Mouse (Mus musculus) heart, embryonic 12.5 days (tissue): ENCODE results near the gene Cnfn. TPM values are rescaled to one million over a fixed set of nuclear protein-coding genes. Genes with fewer than 3 reads are reported as not detected.
A peak's percentile ranks its signal among the peaks of the same experiment; 100 is the strongest.
"Not testable (repeated sequence)": the region's sequence is repeated elsewhere in the genome, so short reads cannot be mapped to it uniquely, and the experiment has no call there.

Source experiments
- ATAC-seq: fragments of 200-750 bp; cut with Nextera tagmentation; 2 replicates; pipeline ENCODE4 v1.8.0; 2017; ENCODE audit warnings: moderate TSS enrichment, moderate library complexity; ENCODE audit not compliant: insufficient number of reproducible peaks, low FRiP score
- H3K27ac ChIP-seq: fragments of 300-500 bp; sonication (generic); 2 replicates; pipeline ENCODE4 v1.5.1; 2016; ENCODE audit warnings: mild to moderate bottlenecking, moderate library complexity; ENCODE audit not compliant: poor library complexity, severe bottlenecking
- H3K27me3 ChIP-seq: fragments of 300-500 bp; sonication (generic); replicated peaks from 2 replicates; pipeline ENCODE4 v1.6.1; 2016; ENCODE audit warnings: mild to moderate bottlenecking, moderate library complexity
- H3K36me3 ChIP-seq: fragments of 300-500 bp; sonication (generic); 2 replicates; pipeline ENCODE4 v1.6.1; 2016; ENCODE audit warnings: mild to moderate bottlenecking, moderate library complexity
- H3K4me1 ChIP-seq: fragments of 300-500 bp; sonication (generic); replicated peaks from 2 replicates; pipeline ENCODE4 v1.6.1; 2016; ENCODE audit warnings: mild to moderate bottlenecking
- H3K4me2 ChIP-seq: fragments of 300-500 bp; sonication (generic); 2 replicates; pipeline ENCODE4 v1.6.1; 2016; ENCODE audit warnings: mild to moderate bottlenecking, moderate library complexity
- H3K4me3 ChIP-seq: fragments of 300-500 bp; sonication (generic); 2 replicates; pipeline ENCODE4 v1.5.1; 2016; ENCODE audit warnings: mild to moderate bottlenecking
- H3K9ac ChIP-seq: fragments of 300-500 bp; sonication (generic); 2 replicates; pipeline ENCODE4 v1.6.1; 2016; ENCODE audit warnings: mild to moderate bottlenecking, moderate library complexity
- H3K9me3 ChIP-seq: fragments of 300-500 bp; sonication (generic); replicated peaks from 2 replicates; pipeline ENCODE4 v1.6.1; 2016; ENCODE audit warnings: mild to moderate bottlenecking, moderate library complexity
- WGBS: fragments of 180-500 bp; shearing (Covaris S2); methylation state at CpG from one replicate; pipeline ENCODE4 v1.1.7; 2016; 5-methylcytosine and 5-hydroxymethylcytosine counted together
- polyA plus RNA-seq: library from polyadenylated mRNA; unstranded; fragments of >200 nt; fragmentation: Nextera tagmentation; extraction: Ambion mirVana; gene quantifications from 2 replicates; pipeline ENCODE4 v1.2.1, GENCODE M21; 2016

Gene Cnfn
- polyA plus RNA-seq, 1 experiment from 2014 or later = not detected

DNA sequence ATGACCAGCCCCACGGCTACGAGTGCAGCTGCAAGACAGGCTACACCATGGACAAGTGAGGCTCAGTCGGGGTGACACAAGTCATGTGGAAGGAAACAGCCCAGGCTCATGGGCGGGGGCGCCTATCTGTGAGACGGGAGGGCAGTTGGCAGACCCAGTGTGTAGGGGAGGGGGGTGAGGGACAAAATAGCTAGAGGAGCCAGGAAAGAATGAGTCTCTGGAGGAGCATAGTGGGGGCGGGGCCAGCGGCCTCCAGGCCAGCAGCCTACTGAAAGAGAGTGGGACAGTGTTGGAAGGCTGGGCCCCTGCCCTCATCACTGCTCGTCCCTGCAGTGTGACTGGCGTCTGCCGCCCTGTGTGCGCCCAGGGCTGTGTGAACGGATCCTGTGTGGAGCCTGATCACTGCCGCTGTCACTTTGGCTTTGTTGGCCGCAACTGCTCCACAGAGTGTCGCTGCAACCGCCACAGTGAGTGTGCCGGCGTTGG, 10.8 kb downstream of the Cnfn start:
- H3K27ac ChIP-seq = no peak overlapping the region
- no peaks in the 10 kb centered on the region for H3K9me3 ChIP-seq
- H3K9ac ChIP-seq = peak overlapping the region; percentile 15; the same call in 1 of the 2 replicates
- WGBS = 71% methylated on average over 19 of the region's 19 CpGs
- H3K27me3 ChIP-seq = no peaks in the 10 kb centered on the region
- H3K4me1 ChIP-seq = peaks cover 13% of the 10 kb centered on the region
- H3K36me3 ChIP-seq = peaks cover 81% of the 10 kb centered on the region
- no peak overlapping the region for H3K4me3 ChIP-seq
- no peak overlapping the region for H3K4me2 ChIP-seq
- ATAC-seq = peak; percentile 62

DNA sequence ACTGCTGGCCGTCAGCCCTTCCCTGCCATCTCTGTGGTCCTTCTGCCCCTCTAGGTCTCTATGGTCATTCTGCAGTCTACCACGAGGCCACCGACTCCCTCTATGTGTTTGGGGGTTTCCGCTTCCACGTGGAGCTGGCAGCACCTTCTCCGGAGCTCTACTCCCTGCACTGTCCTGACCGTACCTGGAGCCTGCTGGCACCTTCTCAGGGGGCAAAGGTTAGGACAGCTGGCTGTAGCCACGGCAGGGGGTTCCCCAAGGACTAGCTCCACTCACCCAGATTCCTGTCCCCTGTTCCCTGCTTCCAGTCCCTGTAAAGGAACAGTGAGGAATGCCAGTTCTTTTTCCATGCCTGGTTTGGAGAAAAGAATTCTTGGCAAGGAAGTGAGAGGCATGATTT, 20.7 kb downstream of the Cnfn start:
- Histone ChIP-seq H3K4me1 (peaks cover 6% of the 10 kb centered on the region; the same call in 1 of the 2 replicates), H3K9ac (no peak overlapping the region), H3K36me3 (peaks cover 79% of the 10 kb centered on the region), H3K27me3 (no peaks in the 10 kb centered on the region), H3K27ac (no peak overlapping the region), H3K4me3 (no peak overlapping the region), H3K9me3 (peaks cover 12% of the 10 kb centered on the region), H3K4me2 (no peak overlapping the region)
- ATAC-seq = no peak
- WGBS = 81% methylated on average over 8 of the region's 8 CpGs

GRCm38 (mm10) chr7:25341000-25341784, 28.3 kb downstream of the Cnfn start:
- H3K9me3 ChIP-seq = no peaks in the 10 kb centered on the region
- H3K4me3 ChIP-seq = no peak overlapping the region
- H3K4me2 ChIP-seq = no peak overlapping the region
- no peaks in the 10 kb centered on the region for H3K27me3 ChIP-seq
- H3K27ac ChIP-seq = no peak overlapping the region
- H3K9ac ChIP-seq = no peak overlapping the region
- H3K36me3 ChIP-seq = peaks cover 71% of the 10 kb centered on the region
- WGBS = 86% methylated on average over 20 of the region's 20 CpGs
- ATAC-seq = no peak
- peaks cover 6% of the 10 kb centered on the region; the same call in 1 of the 2 replicates for H3K4me1 ChIP-seq

GRCm38 (mm10) chr7:25339329-25339728, 30.2 kb downstream of the Cnfn start:
- Histone ChIP-seq H3K4me1 (no peaks in the 10 kb centered on the region), H3K4me2 (no peak overlapping the region), H3K27me3 (no peaks in the 10 kb centered on the region), H3K27ac (no peak overlapping the region), H3K36me3 (peaks cover 79% of the 10 kb centered on the region), H3K4me3 (no peak overlapping the region), H3K9ac (no peak overlapping the region), H3K9me3 (no peaks in the 10 kb centered on the region)
- 85% methylated on average over 9 of the region's 9 CpGs for WGBS
- ATAC-seq = no peak

DNA sequence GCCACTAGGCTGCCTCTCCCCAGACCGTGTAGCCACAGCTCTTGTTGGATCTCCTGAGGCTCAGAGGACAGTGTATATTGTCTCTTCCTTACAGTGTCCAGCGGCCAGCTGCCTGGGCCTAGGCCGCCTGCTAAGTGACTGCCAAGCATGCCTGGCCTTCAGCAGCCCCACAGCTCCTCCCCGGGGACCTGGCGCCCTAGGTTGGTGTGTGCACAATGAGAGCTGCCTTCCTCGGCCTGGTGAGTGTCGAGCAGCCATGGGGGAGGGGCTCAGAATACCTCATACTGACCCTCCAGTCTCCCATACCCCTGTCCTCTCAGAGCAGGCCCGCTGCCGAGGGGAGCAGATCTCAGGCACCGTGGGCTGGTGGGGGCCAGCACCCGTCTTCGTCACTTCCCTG, 35.1 kb downstream of the Cnfn start:
- Histone ChIP-seq H3K36me3 (peaks cover 60% of the 10 kb centered on the region), H3K4me3 (no peak overlapping the region), H3K4me1 (no peaks in the 10 kb centered on the region), H3K27ac (no peak overlapping the region), H3K9me3 (no peaks in the 10 kb centered on the region), H3K4me2 (no peak overlapping the region), H3K9ac (no peak overlapping the region), H3K27me3 (no peaks in the 10 kb centered on the region)
- WGBS = 76% methylated on average over 12 of the region's 12 CpGs
- no peak for ATAC-seq

DNA sequence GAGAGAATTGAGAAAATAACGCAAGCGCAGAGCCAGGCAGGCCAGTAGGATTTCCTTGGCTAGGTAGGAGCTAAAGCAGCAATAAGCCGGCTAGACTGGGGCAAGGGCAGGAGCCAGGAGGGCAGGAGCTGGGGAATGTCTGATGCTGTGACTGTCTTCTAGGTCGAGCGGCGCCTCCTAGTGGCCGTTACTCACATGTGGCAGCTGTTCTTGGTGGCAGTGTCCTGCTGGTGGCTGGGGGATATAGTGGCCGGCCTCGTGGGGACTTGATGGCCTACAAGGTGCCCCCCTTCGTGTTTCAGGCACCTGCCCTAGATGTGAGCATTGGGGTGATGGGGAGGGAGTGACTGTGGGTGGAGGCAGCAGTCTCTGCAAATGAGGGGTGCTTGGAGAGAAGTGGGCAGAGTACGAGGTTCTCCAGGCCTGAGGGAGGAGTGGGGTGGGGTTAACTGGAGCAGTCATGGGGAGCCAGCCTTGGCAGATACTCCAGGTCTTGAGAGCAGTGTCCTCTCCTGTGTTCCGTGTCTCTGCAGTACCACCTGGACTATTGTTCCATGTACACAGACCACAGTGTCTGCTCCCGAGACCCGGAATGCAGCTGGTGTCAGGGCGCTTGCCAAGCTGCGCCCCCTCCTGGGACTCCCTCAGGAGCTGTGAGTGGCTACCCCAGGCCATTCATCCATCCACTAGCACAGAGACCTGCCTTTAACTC, 35.8 kb downstream of the Cnfn start:
- Histone ChIP-seq H3K27ac (no peak overlapping the region), H3K36me3 (peaks cover 57% of the 10 kb centered on the region), H3K4me2 (no peak overlapping the region), H3K9me3 (no peaks in the 10 kb centered on the region), H3K4me3 (no peak overlapping the region), H3K4me1 (no peaks in the 10 kb centered on the region), H3K27me3 (no peaks in the 10 kb centered on the region), H3K9ac (0 out of 2 replicates have a peak overlapping the region, but pooled peaks have one; percentile 25)
- WGBS = 41% methylated on average over 16 of the region's 16 CpGs
- ATAC-seq = peak; percentile 38

DNA sequence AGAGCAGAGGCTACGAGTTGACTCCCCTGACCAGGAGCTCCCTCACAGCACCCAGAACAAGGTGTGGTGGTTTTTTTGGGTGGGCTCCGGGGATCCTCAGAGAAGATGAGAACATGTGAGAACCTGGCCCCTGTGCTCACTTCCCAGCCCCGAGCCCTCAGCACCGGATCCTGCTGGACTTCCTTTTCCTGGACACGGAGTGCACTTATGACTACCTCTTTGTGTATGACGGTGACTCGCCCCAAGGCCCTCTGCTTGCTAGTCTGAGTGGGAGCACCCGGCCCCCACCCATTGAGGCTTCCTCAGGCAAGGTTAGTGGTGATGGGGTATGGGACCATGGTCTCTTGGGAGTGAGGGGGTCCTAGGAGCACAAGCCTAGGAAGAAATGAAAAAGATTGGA, 43.3 kb downstream of the Cnfn start:
- WGBS = 73% methylated on average over 8 of the region's 8 CpGs
- no peak for ATAC-seq
- H3K27me3 ChIP-seq = no peaks in the 10 kb centered on the region
- H3K9me3 ChIP-seq = no peaks in the 10 kb centered on the region
- H3K4me1 ChIP-seq = peaks cover 14% of the 10 kb centered on the region
- H3K4me3 ChIP-seq = no peak overlapping the region
- H3K27ac ChIP-seq = no peak overlapping the region
- no peak overlapping the region for H3K4me2 ChIP-seq
- H3K9ac ChIP-seq = no peak overlapping the region
- H3K36me3 ChIP-seq = peaks cover 30% of the 10 kb centered on the region

- H3K4me2 ChIP-seq, H3K9me3 ChIP-seq, H3K27me3 ChIP-seq, H3K4me3 ChIP-seq, H3K27ac ChIP-seq, ATAC-seq, H3K9ac ChIP-seq: not testable (repeated sequence)
- Histone ChIP-seq H3K36me3 (peaks cover 22% of the 10 kb centered on the region), H3K4me1 (peaks cover 16% of the 10 kb centered on the region)
- 85% methylated on average over 6 of the region's 6 CpGs for WGBS
These were observed 44.1 kb downstream of the Cnfn start for GRCm38 (mm10) chr7:25325431-25325830.

DNA sequence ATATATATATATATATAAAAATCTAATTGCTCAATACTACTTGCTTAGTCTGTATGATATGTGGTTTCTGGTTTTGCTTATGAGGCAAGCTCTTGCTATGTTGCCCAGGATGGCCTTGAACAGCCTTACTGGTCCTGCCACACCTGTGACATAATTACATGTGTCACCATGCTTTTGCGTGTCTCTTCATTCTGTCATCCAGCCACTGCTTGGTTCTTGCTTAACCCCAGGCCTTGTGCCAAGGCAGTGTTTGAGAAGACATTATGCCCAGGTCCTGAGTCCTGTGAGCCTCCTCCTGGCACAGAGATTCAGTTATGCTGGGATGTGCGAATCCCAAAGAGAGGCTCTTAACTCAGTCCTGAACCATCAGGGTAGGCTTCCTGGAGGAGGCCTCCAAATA, 46.3 kb downstream of the Cnfn start:
- H3K4me2 ChIP-seq = no peak overlapping the region; the same call in 1 of the 2 replicates
- 84% methylated on average over 2 of the region's 2 CpGs for WGBS

DNA sequence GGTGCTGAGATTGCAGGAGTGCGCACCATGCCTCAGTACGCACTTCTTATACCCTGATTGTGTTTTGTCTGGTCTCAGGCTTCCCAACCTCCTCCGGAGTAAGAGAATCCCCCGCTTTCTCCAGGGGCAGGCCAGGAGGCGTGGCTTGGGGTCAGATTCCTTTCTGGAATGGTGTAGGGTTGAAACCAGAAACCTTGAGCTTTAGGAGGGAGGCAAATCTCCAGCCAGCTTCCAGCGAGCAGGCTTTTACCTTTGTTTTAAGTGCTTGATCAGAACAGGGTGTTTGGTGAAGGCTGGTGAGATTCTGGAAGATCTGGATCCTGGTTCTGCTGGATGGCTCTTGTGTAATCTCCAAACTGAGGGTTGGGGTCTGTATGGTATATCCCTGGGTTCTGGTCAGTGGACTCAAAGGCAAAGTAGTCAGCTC, 47.5 kb downstream of the Cnfn start:
- Histone ChIP-seq H3K4me3 (peak overlapping the region; percentile 14), H3K9ac (peak overlapping the region; percentile 28; the same call in 1 of the 2 replicates), H3K4me1 (peaks cover 22% of the 10 kb centered on the region), H3K9me3 (no peaks in the 10 kb centered on the region), H3K36me3 (no peaks in the 10 kb centered on the region), H3K27ac (peak overlapping the region; percentile 83), H3K4me2 (peak overlapping the region; percentile 38), H3K27me3 (no peaks in the 10 kb centered on the region)
- ATAC-seq = peak; percentile 48; the same call in 1 of the 2 replicates
- WGBS = 6% methylated on average over 6 of the region's 6 CpGs

More for the DNA sequence above, 46.3 kb downstream of the Cnfn start:
- H3K27ac ChIP-seq = no peak overlapping the region
- H3K4me1 ChIP-seq = peaks cover 16% of the 10 kb centered on the region
- H3K4me3 ChIP-seq = no peak overlapping the region
- no peaks in the 10 kb centered on the region for H3K27me3 ChIP-seq
- H3K9ac ChIP-seq = no peak overlapping the region
- no peaks in the 10 kb centered on the region for H3K9me3 ChIP-seq
- ATAC-seq = no peak
- H3K36me3 ChIP-seq = peaks cover 8% of the 10 kb centered on the region; the same call in 1 of the 2 replicates
